Mouse (Mus musculus) forebrain, postnatal 0 days (tissue): ENCODE results near the gene Gm7534. TPM values are rescaled to one million over a fixed set of nuclear protein-coding genes. Genes with fewer than 3 reads are reported as not detected.
"Not testable (repeated sequence)": the region's sequence is repeated elsewhere in the genome, so short reads cannot be mapped to it uniquely, and the experiment has no call there.

Source experiments
- ATAC-seq: fragments of 200-750 bp; cut with Nextera tagmentation; 2 replicates; pipeline ENCODE4 v1.8.0; 2017; ENCODE audit warnings: mild to moderate bottlenecking, moderate library complexity
- DNase-seq: peaks from one replicate; pipeline ENCODE4 v3.0.0-alpha.2; 2015
- H3K27ac ChIP-seq: fragments of 300-500 bp; sonication (generic); 2 replicates; pipeline ENCODE4 v1.5.1; 2014; ENCODE audit warnings: low read depth, mild to moderate bottlenecking, antibody characterized with exemption, low read length, moderate library complexity, mixed read lengths
- H3K27me3 ChIP-seq: fragments of 300-500 bp; sonication (generic); 2 replicates; pipeline ENCODE4 v1.6.1; 2014; ENCODE audit warnings: mild to moderate bottlenecking, low read length, mixed read lengths; ENCODE audit not compliant: insufficient read depth
- H3K36me3 ChIP-seq: fragments of 300-500 bp; sonication (generic); 2 replicates; pipeline ENCODE4 v1.6.1; 2014; ENCODE audit warnings: mild to moderate bottlenecking, moderate library complexity; ENCODE audit not compliant: insufficient read depth
- H3K4me1 ChIP-seq: fragments of 300-500 bp; sonication (generic); 2 replicates; pipeline ENCODE4 v1.6.1; 2014; ENCODE audit warnings: antibody characterized with exemption; ENCODE audit not compliant: insufficient read depth
- H3K4me2 ChIP-seq: fragments of 300-500 bp; sonication (generic); 2 replicates; pipeline ENCODE4 v1.6.1; 2014; ENCODE audit warnings: low read depth, mild to moderate bottlenecking, moderate library complexity
- H3K4me3 ChIP-seq: fragments of 300-500 bp; sonication (generic); 2 replicates; pipeline ENCODE4 v1.5.1; 2014; ENCODE audit warnings: low read depth, low read length, mixed read lengths
- H3K9ac ChIP-seq: fragments of 300-500 bp; sonication (generic); 2 replicates; pipeline ENCODE4 v1.6.1; 2014; ENCODE audit warnings: mild to moderate bottlenecking
- H3K9me3 ChIP-seq: fragments of 300-500 bp; sonication (generic); 2 replicates; pipeline ENCODE4 v1.6.1; 2016; ENCODE audit warnings: low read length
- CTCF ChIP-seq: sonication (generic); IDR thresholded peaks from 2 replicates; pipeline ENCODE4 v1.5.1; 2016; ENCODE audit warnings: antibody characterized with exemption, control low read depth, low read depth
- WGBS: fragments of 180-500 bp; shearing (Covaris S2); extraction: QIAGEN DNeasy Blood & Tissue Kit; methylation state at CpG from one replicate; pipeline ENCODE4 v1.1.7; 2014; 5-methylcytosine and 5-hydroxymethylcytosine counted together
- polyA plus RNA-seq: library from polyadenylated mRNA; unstranded; fragments of >200 nt; fragmentation: Nextera tagmentation; extraction: Ambion mirVana; gene quantifications from 2 replicates; pipeline ENCODE4 v1.2.1, GENCODE M21; 2015
- total RNA-seq: library from RNA; depleted of rRNA; stranded (reverse); fragments of >200 nt; gene quantifications from 2 replicates; pipeline ENCODE4 v1.2.3, GENCODE M21; 2014; rRNA removed

Gm7534 gene
- total and polyA plus RNA-seq, 2 experiments from 2014 or later = not detected

- H3K36me3 ChIP-seq = peaks cover 14% of the 10 kb centered on the region
These were observed 53.4 kb downstream of the Gm7534 start for GRCm38 (mm10) chr4:134149389-134149788.

GRCm38 (mm10) chr4:134144297-134144696 is 58.5 kb downstream of the Gm7534 start:
- not testable (repeated sequence) for H3K36me3 ChIP-seq, ATAC-seq, H3K27me3 ChIP-seq, H3K4me2 ChIP-seq, H3K9me3 ChIP-seq, H3K9ac ChIP-seq, DNase-seq, H3K4me3 ChIP-seq, H3K4me1 ChIP-seq, H3K27ac ChIP-seq
- 97% methylated on average over 5 of the region's 5 CpGs for WGBS

More at GRCm38 (mm10) chr4:134149389-134149788, 53.4 kb downstream of the Gm7534 start:
- H3K4me1 ChIP-seq = no peaks in the 10 kb centered on the region
- no peaks in the 10 kb centered on the region for H3K27me3 ChIP-seq
- no peak overlapping the region for H3K27ac ChIP-seq
- no peak overlapping the region for H3K9ac ChIP-seq
- H3K9me3 ChIP-seq = no peaks in the 10 kb centered on the region
- DNase-seq (no peak), ATAC-seq (no peak)
- no peak overlapping the region for H3K4me3 ChIP-seq
- no peak overlapping the region for H3K4me2 ChIP-seq
- 96% methylated on average over 4 of the region's 4 CpGs for WGBS
- no peak for TF ChIP-seq CTCF

Other genes starting within 250 kb of the Gm7534 start
- 377 and 408 TPM in 2 replicates for gene Hmgn2, start 234.4 kb downstream of the Gm7534 start, total RNA-seq
- gene Hmgn2, start 234.4 kb downstream of the Gm7534 start, polyA plus RNA-seq = 1,226 and 1,340 TPM in 2 replicates
- 40.2 and 42.0 TPM in 2 replicates for gene Dhdds, start 202.1 kb downstream of the Gm7534 start, total RNA-seq
- 39.8 and 43.5 TPM in 2 replicates for gene Dhdds, start 202.1 kb downstream of the Gm7534 start, polyA plus RNA-seq
- gene Lin28a, start 184.2 kb downstream of the Gm7534 start, total RNA-seq = 0.05 TPM in 1 of 2 replicates, not detected in the other
- not detected in 2 replicates for gene Lin28a, start 184.2 kb downstream of the Gm7534 start, polyA plus RNA-seq
- gene Zfp683, start 149.2 kb downstream of the Gm7534 start, total RNA-seq = not detected in 2 replicates
- not detected in 2 replicates for gene Zfp683, start 149.2 kb downstream of the Gm7534 start, polyA plus RNA-seq
- gene Crybg2, start 142.2 kb downstream of the Gm7534 start, total RNA-seq = 3.4 and 11.8 TPM in 2 replicates
- gene Crybg2, start 142.2 kb downstream of the Gm7534 start, polyA plus RNA-seq = 3.7 and 4.5 TPM in 2 replicates
- gene Cd52, start 107.9 kb downstream of the Gm7534 start, total RNA-seq = 1.2 and 2.0 TPM in 2 replicates
- 4.1 and 4.6 TPM in 2 replicates for gene Cd52, start 107.9 kb downstream of the Gm7534 start, polyA plus RNA-seq
- 5.5 and 13.7 TPM in 2 replicates for gene Ubxn11, start 100.4 kb downstream of the Gm7534 start, total RNA-seq
- gene Ubxn11, start 100.4 kb downstream of the Gm7534 start, polyA plus RNA-seq = 11.0 and 14.3 TPM in 2 replicates
- 124 and 162 TPM in 2 replicates for gene Sh3bgrl3, start 74.2 kb downstream of the Gm7534 start, total RNA-seq
- gene Sh3bgrl3, start 74.2 kb downstream of the Gm7534 start, polyA plus RNA-seq = 554 and 579 TPM in 2 replicates
- 11.0 and 14.0 TPM in 2 replicates for gene Cep85, start 15.9 kb downstream of the Gm7534 start, total RNA-seq
- gene Cep85, start 15.9 kb downstream of the Gm7534 start, polyA plus RNA-seq = 11.8 and 13.5 TPM in 2 replicates
- not detected in 2 replicates for gene Catsper4, start 24.4 kb upstream of the Gm7534 start, total RNA-seq
- gene Catsper4, start 24.4 kb upstream of the Gm7534 start, polyA plus RNA-seq = not detected in 2 replicates
- gene Cnksr1, start 35.4 kb upstream of the Gm7534 start, total RNA-seq = 0.08 TPM in 1 of 2 replicates, not detected in the other
- 0.18 TPM in 1 of 2 replicates, not detected in the other for gene Cnksr1, start 35.4 kb upstream of the Gm7534 start, polyA plus RNA-seq
- 0.43 TPM in 1 of 2 replicates, not detected in the other for gene E130218I03Rik, start 40.7 kb upstream of the Gm7534 start, total RNA-seq
- 0.11 and 0.33 TPM in 2 replicates for gene E130218I03Rik, start 40.7 kb upstream of the Gm7534 start, polyA plus RNA-seq
- gene Zfp593, start 42.6 kb upstream of the Gm7534 start, total RNA-seq = 11.6 and 12.7 TPM in 2 replicates
- gene Zfp593, start 42.6 kb upstream of the Gm7534 start, polyA plus RNA-seq = 13.8 and 15.0 TPM in 2 replicates
- not detected in 2 replicates for gene Gm30191, start 43.9 kb upstream of the Gm7534 start, total RNA-seq
- 0.25 TPM in 1 of 2 replicates, not detected in the other for gene Gm30191, start 43.9 kb upstream of the Gm7534 start, polyA plus RNA-seq
- 14.2 and 18.3 TPM in 2 replicates for gene Grrp1, start 51.1 kb upstream of the Gm7534 start, total RNA-seq
- gene Grrp1, start 51.1 kb upstream of the Gm7534 start, polyA plus RNA-seq = 18.3 and 20.0 TPM in 2 replicates
- gene Pdik1l, start 84.9 kb upstream of the Gm7534 start, total RNA-seq = 42.2 and 43.8 TPM in 2 replicates
- gene Pdik1l, start 84.9 kb upstream of the Gm7534 start, polyA plus RNA-seq = 21.7 and 28.9 TPM in 2 replicates
- 1.3 and 1.5 TPM in 2 replicates for gene Trim63, start 112.1 kb upstream of the Gm7534 start, total RNA-seq
- 0.18 and 0.31 TPM in 2 replicates for gene Trim63, start 112.1 kb upstream of the Gm7534 start, polyA plus RNA-seq
- 0.08 TPM in 1 of 2 replicates, not detected in the other for gene Slc30a2, start 140.2 kb upstream of the Gm7534 start, total RNA-seq
- gene Slc30a2, start 140.2 kb upstream of the Gm7534 start, polyA plus RNA-seq = 0.15 and 0.28 TPM in 2 replicates
- gene Extl1, start 180.8 kb upstream of the Gm7534 start, total RNA-seq = 0.95 and 1.4 TPM in 2 replicates
- 1.2 TPM in 2 replicates for gene Extl1, start 180.8 kb upstream of the Gm7534 start, polyA plus RNA-seq
- 11.1 and 18.0 TPM in 2 replicates for gene Pafah2, start 193.3 kb upstream of the Gm7534 start, total RNA-seq
- 6.4 and 7.6 TPM in 2 replicates for gene Pafah2, start 193.3 kb upstream of the Gm7534 start, polyA plus RNA-seq